Mouse (Mus musculus) left cerebral cortex, postnatal 10 days (tissue): ENCODE measurements around the gene Padi2. TPM values are rescaled to one million over a fixed set of nuclear protein-coding genes. Genes with fewer than 3 reads are reported as not detected.

Source experiments
- DNase-seq, 2 experiments: peaks; one replicate each; pipeline ENCODE4 v3.0.0; 2021 to 2022; ENCODE audit warnings: low spot score in 2 of 2, mixed read lengths in 1 of 2; ENCODE audit errors: extremely low spot score in 1 of 2
- intact Hi-C: fragments of 180-260 bp; cut with DNase I; formaldehyde crosslinking; loops from one replicate; pipeline ENCODE4 v1.15.1; 2025
- total RNA-seq, 2 experiments: library from RNA; stranded (reverse); gene quantifications; 2 replicates each; pipeline ENCODE4 v1.2.3; 2021

Padi2 gene
- total RNA-seq, 2 experiments from 2014 or later = 3.3 to 4.9 TPM

DNA sequence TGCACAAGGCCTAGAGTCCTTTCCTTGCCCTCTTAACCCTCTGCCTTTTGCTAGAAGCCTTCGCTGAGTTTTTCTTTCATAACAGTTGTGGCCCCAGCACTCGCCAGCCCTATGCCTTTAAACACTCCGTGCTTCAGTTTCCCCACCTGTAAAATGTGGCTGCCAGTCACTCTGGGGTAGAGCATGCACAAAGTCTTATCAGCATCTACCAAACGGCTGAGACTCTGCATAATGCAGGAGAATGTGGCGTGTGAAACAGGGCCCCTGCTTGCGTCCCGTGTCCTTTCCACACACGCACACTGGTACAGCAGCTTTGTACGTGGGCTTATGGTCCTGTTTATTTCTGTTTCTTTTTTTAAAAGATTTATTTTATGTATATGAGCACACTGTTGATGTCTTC lies 90.7 kb downstream of the Padi2 start:
- intact Hi-C loops = no loop called here
- no peak for DNase-seq

Other genes starting within 250 kb of the Padi2 start
- gene Arhgef10l, start 240.3 kb upstream of the Padi2 start, total RNA-seq = 10 to 100 TPM; 47.9 to 51.6 TPM
- gene Rcc2, start 205.8 kb upstream of the Padi2 start, total RNA-seq = 10 to 100 TPM; 51.8 to 51.9 TPM
- under 1 TPM; 0.49 to 0.87 TPM for gene Padi6, start 163.7 kb upstream of the Padi2 start, total RNA-seq
- gene Padi4, start 132.1 kb upstream of the Padi2 start, total RNA-seq = not detected
- gene Padi3, start 95.7 kb upstream of the Padi2 start, total RNA-seq = not detected
- under 1 TPM; 0.11 to 0.14 TPM for gene Padi1, start 60.6 kb upstream of the Padi2 start, total RNA-seq
- 100 to 1,000 TPM; 197 to 203 TPM for gene Sdhb, start 54.9 kb downstream of the Padi2 start, total RNA-seq
- 100 to 1,000 TPM; 241 to 250 TPM for gene Atp13a2, start 80.5 kb downstream of the Padi2 start, total RNA-seq
- gene Mfap2, start 104.1 kb downstream of the Padi2 start, total RNA-seq = 10 to 100 TPM in 1 of 2 experiments, 1 to 10 TPM in 1; 9.3 to 14.8 TPM
- 10 to 100 TPM; 44.5 to 45.2 TPM for gene Crocc, start 154.2 kb downstream of the Padi2 start, total RNA-seq
- gene Necap2, start 172.0 kb downstream of the Padi2 start, total RNA-seq = 10 to 100 TPM; 41.8 to 42.9 TPM
- gene Spata21, start 182.0 kb downstream of the Padi2 start, total RNA-seq = under 1 TPM; 0.17 to 0.59 TPM
- 10 to 100 TPM; 43.0 to 45.3 TPM for gene Szrd1, start 233.4 kb downstream of the Padi2 start, total RNA-seq
- 10 to 100 TPM; 35.2 to 35.4 TPM for gene Fbxo42, start 241.6 kb downstream of the Padi2 start, total RNA-seq